Mouse (Mus musculus): ENCODE results near the gene Ugt3a1. TPM values are rescaled to one million over a fixed set of nuclear protein-coding genes. Genes with fewer than 3 reads are reported as not detected.

The Ugt3a1 gene
- not detected for polyA plus RNA-seq (2017; shearing (Covaris generic))

GRCm38 (mm10) chr15:9276838-9277295 lies at the start of gene Ugt3a1:
Ugt3a1 (plus strand) TSS chr15:9276888.

GRCm38 (mm10) chr15:9335341-9335740 lies 58.7 kb downstream of the Ugt3a1 start, which contains the start of gene Ugt3a2:
Ugt3a2 (plus strand) TSS chr15:9335550.

Other genes with a start within 250 kb of the Ugt3a1 start
- gene Nadk2, start 205.6 kb upstream of the Ugt3a1 start, polyA plus RNA-seq (2017; shearing (Covaris generic)) = 3.2 TPM
- 4.9 TPM for gene Lmbrd2, start 136.3 kb upstream of the Ugt3a1 start, polyA plus RNA-seq (2017; shearing (Covaris generic))
- 6.1 TPM for gene Skp2, start 121.5 kb upstream of the Ugt3a1 start, polyA plus RNA-seq (2017; shearing (Covaris generic))
- 0.16 TPM for gene Ugt3a2, start 58.7 kb downstream of the Ugt3a1 start, polyA plus RNA-seq (2017; shearing (Covaris generic))
- 5.5 TPM for gene Capsl, start 159.1 kb downstream of the Ugt3a1 start, polyA plus RNA-seq (2017; shearing (Covaris generic))

Data from CD4-positive, CD25-positive, alpha-beta regulatory T cell, adult 9 weeks (primary cell).